8 mouse cellular contexts compared by ENCODE assay signal in genomic region chr11:3181250-3181649, GRCm38 (mm10). TPM values are rescaled to one million over a fixed set of nuclear protein-coding genes. Genes with fewer than 3 reads are reported as not detected.
A peak's percentile ranks its signal among the peaks of the same experiment; 100 is the strongest.
DNase-seq lines count a peak whose midpoint lies in the region; ATAC-seq and TF ChIP-seq lines count a peak whose summit lies in the region.
"Not testable (repeated sequence)": the region's sequence is repeated elsewhere in the genome, so short reads cannot be mapped to it uniquely, and the experiment has no call there.

No protein-coding gene starts in this region.

- H3K27ac ChIP-seq in gastrocnemius, adult 2 months: not testable (repeated sequence)

- not testable (repeated sequence) for H3K4me3 ChIP-seq in gastrocnemius, adult 2 months

- intact Hi-C loops in gastrocnemius, adult 2 months (cut with DNase I): not testable (repeated sequence)

- peak; percentile 57 for DNase-seq in cerebellum, adult 11-12 months
- peak; percentile 71 for DNase-seq in gastrocnemius, adult 2 months
- peak; percentile 65 to 71 for DNase-seq in left cerebral cortex, adult 18-20 months (ENCODE audit: low spot score in 2 of 2)
- peak; percentile 68 for DNase-seq in lung, postnatal 36 days
- peak; percentile 49 for DNase-seq in right cerebral cortex, postnatal 14 days
- peak; percentile 64 for DNase-seq in thymus, postnatal 4 days

- ATAC-seq in CD4-positive, CD25-positive, alpha-beta regulatory T cell, adult 4 months: peak; percentile 55
- ATAC-seq in inflammation-experienced regulatory T-cells, adult 6 months: peak; percentile 57

- not testable (repeated sequence) for TF ChIP-seq CTCF in gastrocnemius, adult 2 months (IDR thresholded peaks at IDR 0.05)

RNA-seq across cellular contexts. Expression of gene Sfi1, which starts 12.0 kb away (rescaled TPM):
- polyA plus RNA-seq in CD4-positive, CD25-positive, alpha-beta regulatory T cell, adult 4 months (2017; shearing (Covaris generic)): 10 to 100 TPM; 31.5 to 46.1 TPM
- 10 to 100 TPM; 15.3 to 15.6 TPM for total RNA-seq in gastrocnemius, adult 2 months (2021)
- 10 to 100 TPM; 25.9 to 49.0 (median 44.6) TPM for polyA plus RNA-seq in inflammation-experienced regulatory T-cells, adult 6 months (2017; shearing (Covaris generic))
- 10 to 100 TPM; 50.4 to 62.5 TPM for total RNA-seq in left cerebral cortex, adult 18-20 months (2021)

RNA-seq across cellular contexts. Expression of gene Eif4enif1, which starts 20.9 kb away (rescaled TPM):
- polyA plus RNA-seq in CD4-positive, CD25-positive, alpha-beta regulatory T cell, adult 4 months (2017; shearing (Covaris generic)): 10 to 100 TPM; 54.0 to 72.4 TPM
- 10 to 100 TPM; 29.9 to 34.5 TPM for total RNA-seq in gastrocnemius, adult 2 months (2021)
- polyA plus RNA-seq in inflammation-experienced regulatory T-cells, adult 6 months (2017; shearing (Covaris generic)): 10 to 100 TPM; 57.1 to 81.6 (median 75.7) TPM
- total RNA-seq in left cerebral cortex, adult 18-20 months (2021): 10 to 100 TPM; 70.0 to 73.7 TPM
